Mouse (Mus musculus) ES-E14 (cell line): ENCODE results near the gene Srrm1. TPM values are rescaled to one million over a fixed set of nuclear protein-coding genes. Genes with fewer than 3 reads are reported as not detected.

Source experiments
- DNase-seq: peaks from one replicate; pipeline ENCODE4 v3.0.0-alpha.2; 2013; ENCODE audit warnings: low read depth, low spot score
- H3K27ac ChIP-seq: 2 replicates; pipeline ENCODE4 v1.5.1; 2012; ENCODE audit warnings: low read depth, mild to moderate bottlenecking, low read length, moderate library complexity, mixed read lengths; ENCODE audit not compliant: poor library complexity, insufficient read depth, severe bottlenecking
- H3K36me3 ChIP-seq: 2 replicates; pipeline ENCODE4 v1.6.1; 2012; ENCODE audit warnings: mild to moderate bottlenecking, low read length, moderate library complexity, mixed read lengths; ENCODE audit not compliant: control insufficient read depth, poor library complexity, insufficient read depth, severe bottlenecking
- H3K4me1 ChIP-seq, 2 experiments: fragments of 150-350 bp in 1 of 2; sonication (generic) in 1 of 2; 2 replicates each; pipeline ENCODE4 v1.6.1; 2012; ENCODE audit warnings: low read length in 2 of 2, mild to moderate bottlenecking in 1 of 2, mixed read lengths in 1 of 2; ENCODE audit not compliant: control insufficient read depth in 2 of 2, insufficient read depth in 2 of 2, poor library complexity in 1 of 2
- H3K4me3 ChIP-seq, 2 experiments: fragments of 150-350 bp in 1 of 2; sonication (generic) in 1 of 2; 2 replicates each; pipeline ENCODE4 v1.5.1; 2012; ENCODE audit warnings: low read length in 2 of 2, low read depth in 1 of 2, mild to moderate bottlenecking in 1 of 2, mixed read lengths in 1 of 2; ENCODE audit not compliant: insufficient read depth in 1 of 2, poor library complexity in 1 of 2, severe bottlenecking in 1 of 2
- H3K9ac ChIP-seq: 2 replicates; pipeline ENCODE4 v1.6.1; 2012; ENCODE audit warnings: low read depth, mild to moderate bottlenecking, low read length, mixed read lengths; ENCODE audit not compliant: poor library complexity, insufficient read depth, severe bottlenecking
- H3K9me3 ChIP-seq: fragments of 150-350 bp; sonication (generic); 2 replicates; pipeline ENCODE4 v1.6.1; 2012; ENCODE audit warnings: low read depth, mild to moderate bottlenecking, low read length; ENCODE audit not compliant: control insufficient read depth, insufficient read depth
- CHD2 ChIP-seq: IDR thresholded peaks from 2 replicates; pipeline ENCODE4 v1.6.1; 2014; ENCODE audit warnings: mild to moderate bottlenecking, low read depth, low read length, inconsistent platforms
- HCFC1 ChIP-seq: IDR thresholded peaks from 2 replicates; pipeline ENCODE4 v1.6.1; 2012; ENCODE audit warnings: low read length, inconsistent platforms, borderline replicate concordance; ENCODE audit not compliant: insufficient read depth
- MAFK ChIP-seq: IDR thresholded peaks from 2 replicates; pipeline ENCODE4 v1.6.1; 2014; ENCODE audit warnings: mild to moderate bottlenecking, low read depth, low read length, inconsistent platforms; ENCODE audit not compliant: insufficient read depth
- ZC3H11A ChIP-seq: IDR thresholded peaks from 2 replicates; pipeline ENCODE4 v1.6.1; 2012; ENCODE audit warnings: low read depth, mild to moderate bottlenecking, inconsistent platforms, low read length, borderline replicate concordance
- ZNF384 ChIP-seq: IDR thresholded peaks from 2 replicates; pipeline ENCODE4 v1.6.1; 2012; ENCODE audit warnings: low read depth, low read length, inconsistent platforms
- in situ Hi-C, 2 experiments: fragments of 600-800 bp; cut with MboI; formaldehyde crosslinking; loops; one replicate each; pipeline ENCODE4 v1.15.1; 2025; ENCODE audit warnings: low sequenced_read_pairs in 2 of 2, inconsistent platforms in 1 of 2; ENCODE audit not compliant: unreplicated experiment in 2 of 2
- total RNA-seq: library from RNA; depleted of rRNA; stranded (reverse); fragments of 300-350 nt; gene quantifications from 2 replicates; pipeline ENCODE4 v1.2.3, GENCODE M21; 2012

The Srrm1 gene
- total RNA-seq, 1 experiment: 62.8 TPM

- DNase-seq: no peak
- Histone ChIP-seq H3K4me3 (no peak overlapping the region), H3K36me3 (no peaks in the 10 kb centered on the region), H3K9me3 (no peaks in the 10 kb centered on the region), H3K27ac (no peak overlapping the region), H3K9ac (no peak overlapping the region), H3K4me1 (peaks cover 0 to 11% of the 10 kb centered on the region in 2 experiments; a peak in 2 of 4 replicates)
- TF ChIP-seq HCFC1 (no peak), CHD2 (no peak), MAFK (no peak), ZNF384 (no peak), ZC3H11A (no peak)
- in situ Hi-C loops: no loop called here
Measured at GRCm38 (mm10) chr4:135391014-135391413, 37.9 kb upstream of the Srrm1 start.

GRCm38 (mm10) chr4:135385614-135386013 is 32.5 kb upstream of the Srrm1 start:
- no peak for DNase-seq
- no peak overlapping the region for H3K9ac ChIP-seq
- TF ChIP-seq ZNF384: no peak
- TF ChIP-seq HCFC1: no peak
- TF ChIP-seq ZC3H11A: no peak
- TF ChIP-seq MAFK: no peak
- TF ChIP-seq CHD2: no peak
- in situ Hi-C loops: no loop called here
- no peak overlapping the region for H3K27ac ChIP-seq
- H3K9me3 ChIP-seq: no peaks in the 10 kb centered on the region
- no peak overlapping the region for H3K4me3 ChIP-seq
- no peaks in the 10 kb centered on the region for H3K36me3 ChIP-seq
- peaks cover 0 to 18% of the 10 kb centered on the region in 2 experiments; a peak in 2 of 4 replicates for H3K4me1 ChIP-seq

- Histone ChIP-seq H3K9me3 (no peaks in the 10 kb centered on the region), H3K4me1 (peaks cover 0 to 13% of the 10 kb centered on the region in 2 experiments; a peak in 1 of 4 replicates), H3K4me3 (no peak overlapping the region), H3K9ac (no peak overlapping the region), H3K36me3 (no peaks in the 10 kb centered on the region), H3K27ac (no peak overlapping the region)
- in situ Hi-C loops: no loop called here
- TF ChIP-seq HCFC1 (no peak), CHD2 (no peak), ZC3H11A (no peak), MAFK (no peak), ZNF384 (no peak)
- DNase-seq: peak; percentile 81
Measured at GRCm38 (mm10) chr4:135382316-135382715, 29.2 kb upstream of the Srrm1 start.

GRCm38 (mm10) chr4:135381355-135381754 is 28.2 kb upstream of the Srrm1 start:
- Histone ChIP-seq H3K27ac (no peak overlapping the region), H3K36me3 (no peaks in the 10 kb centered on the region), H3K4me1 (peaks cover 0 to 13% of the 10 kb centered on the region in 2 experiments; a peak in 1 of 4 replicates), H3K4me3 (no peak overlapping the region), H3K9ac (no peak overlapping the region), H3K9me3 (no peaks in the 10 kb centered on the region)
- peak; percentile 86 for DNase-seq
- TF ChIP-seq HCFC1: no peak
- 0 out of 2 replicates have a peak, but pooled peaks have one; percentile 33 for TF ChIP-seq MAFK
- TF ChIP-seq ZC3H11A: no peak
- TF ChIP-seq CHD2: peak; percentile 38; the same call in 1 of the 2 replicates
- in situ Hi-C loops: no loop called here

GRCm38 (mm10) chr4:135377241-135377640 is 24.1 kb upstream of the Srrm1 start:
- no peak for DNase-seq
- H3K4me3 ChIP-seq: no peak overlapping the region
- in situ Hi-C loops: no loop called here
- peaks cover 0 to 5% of the 10 kb centered on the region in 2 experiments; a peak in 1 of 4 replicates for H3K4me1 ChIP-seq
- H3K27ac ChIP-seq: no peak overlapping the region
- no peaks in the 10 kb centered on the region for H3K9me3 ChIP-seq
- TF ChIP-seq CHD2: no peak
- no peak for TF ChIP-seq HCFC1
- no peak for TF ChIP-seq MAFK
- TF ChIP-seq ZC3H11A: no peak
- TF ChIP-seq ZNF384: no peak
- no peak overlapping the region for H3K9ac ChIP-seq
- H3K36me3 ChIP-seq: no peaks in the 10 kb centered on the region
